Mouse (Mus musculus) stomach, embryonic 14.5 days (tissue): ENCODE measurements around the gene Ccdc82. TPM values are rescaled to one million over a fixed set of nuclear protein-coding genes. Genes with fewer than 3 reads are reported as not detected.

Experiments used
- ATAC-seq: fragments of 200-750 bp; cut with Nextera tagmentation; 2 replicates; pipeline ENCODE4 v1.8.0; 2017; ENCODE audit warnings: low read depth, moderate TSS enrichment; ENCODE audit not compliant: insufficient number of reproducible peaks, insufficient read depth, low FRiP score
- H3K27ac ChIP-seq: fragments of 300-500 bp; sonication (generic); 2 replicates; pipeline ENCODE4 v1.5.1; 2014; ENCODE audit warnings: mild to moderate bottlenecking, low read length, moderate library complexity, mixed read lengths
- H3K27me3 ChIP-seq: fragments of 300-500 bp; sonication (generic); 2 replicates; pipeline ENCODE4 v1.6.1; 2014; ENCODE audit warnings: low read length, control low read depth, mixed read lengths; ENCODE audit not compliant: control insufficient read depth, insufficient read depth
- H3K36me3 ChIP-seq: fragments of 300-500 bp; sonication (generic); 2 replicates; pipeline ENCODE4 v1.6.1; 2014; ENCODE audit warnings: mild to moderate bottlenecking, control low read depth, low read length, moderate library complexity, mixed read lengths; ENCODE audit not compliant: control insufficient read depth, insufficient read depth
- H3K4me1 ChIP-seq: fragments of 300-500 bp; sonication (generic); 2 replicates; pipeline ENCODE4 v1.6.1; 2014; ENCODE audit warnings: low read length, control low read depth, mixed read lengths; ENCODE audit not compliant: control insufficient read depth, insufficient read depth
- H3K4me2 ChIP-seq: fragments of 300-500 bp; sonication (generic); replicated peaks from 2 replicates; pipeline ENCODE4 v1.6.1; 2014; ENCODE audit warnings: low read depth, low read length, control low read depth
- H3K4me3 ChIP-seq: fragments of 300-500 bp; sonication (generic); 2 replicates; pipeline ENCODE4 v1.5.1; 2014; ENCODE audit warnings: low read depth, low read length, control low read depth
- H3K9ac ChIP-seq: fragments of 300-500 bp; sonication (generic); replicated peaks from 2 replicates; pipeline ENCODE4 v1.6.1; 2014; ENCODE audit warnings: low read depth, mild to moderate bottlenecking, control low read depth, low read length, moderate library complexity, mixed read lengths
- H3K9me3 ChIP-seq: fragments of 300-500 bp; sonication (generic); 2 replicates; pipeline ENCODE4 v1.6.1; 2016; ENCODE audit warnings: low read depth, low read length, control low read depth; ENCODE audit not compliant: control insufficient read depth
- WGBS: fragments of 180-500 bp; shearing (Covaris S2); extraction: QIAGEN DNeasy Blood & Tissue Kit; methylation state at CpG from one replicate; pipeline ENCODE4 v1.1.7; 2014; 5-methylcytosine and 5-hydroxymethylcytosine counted together
- polyA plus RNA-seq: library from polyadenylated mRNA; unstranded; fragments of >200 nt; fragmentation: Nextera tagmentation; extraction: Ambion mirVana; gene quantifications from 2 replicates; pipeline ENCODE4 v1.2.1, GENCODE M21; 2014

Gene Ccdc82
- 12.3 and 14.0 TPM in 2 replicates for polyA plus RNA-seq

DNA sequence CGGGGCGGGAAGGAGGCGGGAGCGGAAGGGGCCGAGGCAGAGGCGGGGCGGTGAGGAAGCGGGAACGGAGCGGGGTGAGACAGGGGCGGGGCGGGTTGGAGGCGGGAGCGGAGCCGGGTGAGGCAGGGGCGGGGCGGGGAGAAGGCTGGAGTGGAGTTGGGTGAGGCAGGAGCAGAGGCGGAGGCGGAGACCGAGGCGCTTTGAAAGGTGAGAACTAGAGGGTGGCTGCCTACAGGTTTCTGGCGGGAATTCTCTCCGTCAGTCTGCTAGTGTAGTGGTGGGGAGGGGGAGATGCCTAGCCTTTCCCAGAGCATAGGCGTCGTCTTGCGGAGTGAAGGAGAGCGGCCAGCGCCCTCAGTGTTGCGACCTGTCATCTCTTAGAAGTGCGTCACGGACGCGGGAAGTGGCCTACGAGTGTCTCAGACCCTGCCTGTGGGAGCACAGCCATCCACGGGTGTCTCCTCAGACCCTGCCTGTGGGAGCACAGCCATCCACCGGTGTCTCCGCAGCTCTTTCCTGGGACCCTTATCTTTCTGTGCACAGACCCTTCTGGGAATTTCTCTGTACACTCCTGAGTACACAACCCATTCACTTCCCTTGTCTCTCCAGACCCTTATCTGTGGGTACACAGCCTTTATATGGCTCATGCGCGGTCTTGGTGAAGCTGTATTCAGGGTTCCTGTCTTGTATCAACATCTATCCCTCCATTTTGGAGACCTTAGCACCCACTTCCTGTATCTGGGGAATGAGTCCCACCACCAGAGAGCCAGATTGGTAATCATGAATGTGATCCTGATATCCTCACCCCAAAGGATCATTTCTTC, at the start of gene Ccdc82:
Gene Ccdc82 (plus strand): TSS at position 141 of the 824 bp plus-strand sequence.
- peak within 1 kb of the TSS; percentile 75 for H3K27ac ChIP-seq
- no peaks in the 10 kb centered on the region for H3K27me3 ChIP-seq
- peak within 1 kb of the TSS; percentile 69 for H3K4me2 ChIP-seq
- no peaks in the 10 kb centered on the region for H3K36me3 ChIP-seq
- 3% methylated on average over 31 of the region's 39 CpGs for whole genome bisulfite sequencing
- H3K4me3 ChIP-seq, result peak within 1 kb of the TSS; percentile 44
- H3K4me1 ChIP-seq, result peaks cover 3% of the 10 kb centered on the region; the same call in 1 of the 2 replicates
- no peaks in the 10 kb centered on the region for H3K9me3 ChIP-seq
- H3K9ac ChIP-seq, result peak within 1 kb of the TSS; percentile 43
- peak; percentile 99 for ATAC-seq

DNA sequence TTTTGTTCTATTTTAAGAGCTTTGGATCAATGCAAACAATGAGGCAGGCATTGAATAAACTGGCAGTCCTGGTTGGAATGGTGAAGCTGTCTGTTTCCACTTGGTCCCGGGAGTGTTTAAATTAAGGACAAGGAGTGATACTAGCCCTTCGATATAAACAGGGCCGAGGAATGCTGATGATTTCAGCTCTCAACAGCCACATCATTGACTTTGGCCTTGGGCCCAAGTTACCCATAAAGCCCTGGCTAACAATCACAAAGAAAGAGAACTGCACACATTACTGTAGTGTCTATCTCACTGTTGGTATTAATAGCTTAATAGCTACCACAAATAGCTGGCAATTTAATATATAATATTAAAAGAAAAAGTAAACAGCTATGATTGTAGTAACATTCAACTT, 46.7 kb upstream of the Ccdc82 start:
- H3K27ac ChIP-seq, result no peak overlapping the region
- H3K36me3 ChIP-seq, result no peaks in the 10 kb centered on the region
- no peaks in the 10 kb centered on the region for H3K27me3 ChIP-seq
- no peak overlapping the region for H3K9ac ChIP-seq
- ATAC-seq, result no peak
- no peaks in the 10 kb centered on the region; the same call in 1 of the 2 replicates for H3K4me1 ChIP-seq
- 54% methylated on average over 3 of the region's 3 CpGs for WGBS
- H3K4me2 ChIP-seq, result no peak overlapping the region
- no peak overlapping the region for H3K4me3 ChIP-seq
- H3K9me3 ChIP-seq, result no peaks in the 10 kb centered on the region

DNA sequence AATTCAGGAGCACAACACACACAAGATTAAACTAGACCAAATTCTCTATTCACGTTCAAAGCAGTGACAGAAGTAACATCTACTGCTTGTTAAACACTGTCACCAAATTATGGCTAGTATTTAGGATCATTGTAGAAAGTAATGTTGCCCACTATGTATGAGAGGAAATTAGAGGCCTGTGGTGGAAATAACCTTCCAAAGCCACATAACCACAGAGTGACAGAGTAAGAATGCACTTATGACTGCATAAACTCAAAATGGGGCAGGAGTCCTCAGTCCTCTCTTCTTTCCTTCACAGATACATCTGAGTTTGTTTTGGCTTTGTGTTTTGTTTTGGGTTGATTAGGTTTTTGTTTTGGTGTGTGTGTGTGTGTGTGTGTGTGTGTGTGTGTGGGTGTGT, 43.6 kb upstream of the Ccdc82 start:
- H3K9me3 ChIP-seq, result no peaks in the 10 kb centered on the region
- no peak overlapping the region for H3K4me2 ChIP-seq
- H3K36me3 ChIP-seq, result no peaks in the 10 kb centered on the region
- 80% methylated on average over 1 of the region's 1 CpGs for WGBS
- H3K4me1 ChIP-seq, result no peaks in the 10 kb centered on the region; the same call in 1 of the 2 replicates
- H3K27me3 ChIP-seq, result no peaks in the 10 kb centered on the region
- H3K4me3 ChIP-seq, result no peak overlapping the region
- no peak overlapping the region for H3K27ac ChIP-seq
- ATAC-seq, result no peak
- H3K9ac ChIP-seq, result no peak overlapping the region

DNA sequence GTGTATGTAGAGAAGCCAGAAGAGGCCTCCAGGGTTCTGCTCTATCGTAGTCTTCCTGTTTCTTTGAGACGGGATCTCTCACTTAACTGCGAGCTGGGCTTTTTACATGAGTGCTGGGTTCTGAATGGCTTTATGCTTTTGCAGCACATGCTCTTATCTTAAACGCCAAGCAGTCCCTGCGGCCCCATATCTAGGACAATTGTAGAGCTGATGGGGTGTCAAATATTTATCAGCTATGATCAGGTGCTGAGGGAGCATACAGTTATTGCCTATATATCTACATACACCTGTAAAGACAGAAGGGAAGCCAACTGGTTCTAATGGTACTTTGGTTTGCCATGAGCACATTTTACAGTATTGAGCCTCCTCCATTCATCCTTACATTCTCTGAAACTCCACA, 43.1 kb upstream of the Ccdc82 start:
- Histone ChIP-seq H3K4me3 (no peak overlapping the region), H3K9me3 (no peaks in the 10 kb centered on the region), H3K36me3 (no peaks in the 10 kb centered on the region), H3K9ac (no peak overlapping the region), H3K4me2 (no peak overlapping the region), H3K27me3 (no peaks in the 10 kb centered on the region), H3K27ac (no peak overlapping the region), H3K4me1 (no peaks in the 10 kb centered on the region; the same call in 1 of the 2 replicates)
- ATAC-seq, result no peak
- WGBS, result 79% methylated on average over 5 of the region's 5 CpGs

DNA sequence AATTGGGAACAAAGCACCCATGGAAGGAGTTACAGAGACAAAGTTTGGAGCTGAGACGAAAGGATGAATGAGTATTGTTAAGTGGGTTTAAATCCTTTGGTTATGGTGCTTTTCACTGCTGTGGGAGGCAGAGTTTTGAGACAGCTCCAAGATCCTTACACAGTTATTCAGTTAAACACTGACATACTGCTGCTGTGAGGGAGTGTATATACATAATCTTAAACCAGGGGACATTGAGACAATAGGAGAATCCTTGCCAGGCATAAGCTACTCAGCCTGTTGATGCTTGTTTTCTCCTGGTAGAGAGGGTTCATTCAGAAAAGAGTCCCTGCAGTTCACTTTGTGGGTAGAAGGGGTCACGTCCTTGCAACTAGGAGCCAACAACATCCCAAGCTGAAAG, 40.4 kb upstream of the Ccdc82 start:
- H3K4me1 ChIP-seq, result no peaks in the 10 kb centered on the region
- H3K36me3 ChIP-seq, result no peaks in the 10 kb centered on the region
- H3K9me3 ChIP-seq, result no peaks in the 10 kb centered on the region
- WGBS, result 70% methylated on average over 2 of the region's 2 CpGs
- H3K27ac ChIP-seq, result no peak overlapping the region
- H3K4me2 ChIP-seq, result no peak overlapping the region
- no peaks in the 10 kb centered on the region for H3K27me3 ChIP-seq
- no peak overlapping the region for H3K9ac ChIP-seq
- H3K4me3 ChIP-seq, result no peak overlapping the region
- no peak for ATAC-seq

DNA sequence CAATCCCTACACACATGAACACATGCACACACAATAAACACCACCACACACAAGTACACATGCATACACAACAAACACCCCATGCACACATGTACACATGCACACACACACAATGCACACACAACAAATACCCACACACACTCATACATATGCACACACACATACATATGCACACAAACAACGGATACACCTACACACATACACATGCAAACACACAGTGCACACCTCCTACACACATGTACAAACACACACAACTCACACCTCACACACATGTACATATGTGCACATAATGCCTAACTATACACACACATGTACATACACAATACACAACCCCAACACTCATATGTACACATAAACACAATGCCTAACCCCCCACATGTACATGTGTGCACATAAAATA, 20.9 kb upstream of the Ccdc82 start:
- H3K36me3 ChIP-seq, result no peaks in the 10 kb centered on the region
- no peak overlapping the region for H3K4me2 ChIP-seq
- ATAC-seq, result no peak
- H3K27me3 ChIP-seq, result no peaks in the 10 kb centered on the region
- H3K9me3 ChIP-seq, result no peaks in the 10 kb centered on the region
- H3K9ac ChIP-seq, result no peak overlapping the region
- 80% methylated on average over 1 of the region's 1 CpGs for WGBS
- no peaks in the 10 kb centered on the region for H3K4me1 ChIP-seq
- no peak overlapping the region for H3K27ac ChIP-seq
- H3K4me3 ChIP-seq, result no peak overlapping the region

DNA sequence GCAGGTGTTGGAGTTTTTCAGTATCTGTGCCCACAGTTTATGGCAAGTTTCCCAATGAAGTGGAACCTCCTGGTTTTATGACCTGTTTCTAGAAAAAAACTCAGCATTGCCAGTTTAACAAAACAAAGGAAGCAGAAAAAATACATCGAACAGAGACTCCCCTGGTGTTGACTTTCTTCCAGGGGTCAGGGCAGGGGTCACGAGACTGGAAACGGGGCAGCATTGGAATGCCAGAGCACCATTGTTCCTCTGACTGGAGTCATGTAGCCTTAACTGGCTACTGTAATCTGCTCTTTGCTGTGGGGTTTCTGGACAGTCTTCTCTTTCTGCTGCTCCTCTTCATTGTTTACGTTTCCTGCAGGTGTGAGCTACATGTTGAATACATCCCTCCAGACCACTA, 16.2 kb upstream of the Ccdc82 start:
- no peaks in the 10 kb centered on the region for H3K27me3 ChIP-seq
- H3K4me3 ChIP-seq, result no peak overlapping the region
- no peaks in the 10 kb centered on the region for H3K4me1 ChIP-seq
- H3K36me3 ChIP-seq, result no peaks in the 10 kb centered on the region
- whole genome bisulfite sequencing, result 9% methylated on average over 4 of the region's 4 CpGs
- no peak overlapping the region for H3K27ac ChIP-seq
- no peak overlapping the region for H3K4me2 ChIP-seq
- no peaks in the 10 kb centered on the region for H3K9me3 ChIP-seq
- H3K9ac ChIP-seq, result no peak overlapping the region
- no peak for ATAC-seq

DNA sequence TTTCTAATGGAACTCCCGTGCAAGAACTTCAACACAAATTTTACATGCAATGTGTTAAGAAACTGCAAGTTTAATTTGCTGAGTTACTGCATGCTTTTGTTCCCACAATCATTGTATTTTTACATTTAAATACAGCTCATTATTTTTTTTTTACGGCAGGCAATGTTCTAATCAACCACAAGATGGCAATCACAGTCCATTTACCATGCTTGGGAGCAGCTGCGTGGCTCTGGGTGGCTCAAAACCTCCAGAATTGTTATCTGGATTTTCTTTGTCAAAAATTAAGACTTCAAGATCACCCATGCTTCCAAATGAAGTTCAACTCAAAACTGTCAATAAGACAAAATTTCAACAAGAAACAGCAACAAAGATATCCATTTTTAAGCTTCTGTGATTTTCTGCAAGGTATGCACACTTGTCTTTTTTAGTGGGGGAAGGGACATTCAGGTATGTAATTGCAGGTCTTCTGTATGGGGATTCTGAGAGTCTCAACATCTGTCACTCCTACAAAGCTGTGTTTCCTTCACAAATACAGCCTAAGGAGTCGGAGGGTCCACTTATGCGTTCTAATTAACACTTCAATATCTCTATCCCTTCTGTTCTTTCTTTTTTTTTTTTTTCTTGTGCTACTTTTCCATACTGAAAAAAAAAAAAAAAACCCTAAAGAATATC, 15.1 kb upstream of the Ccdc82 start:
- Histone ChIP-seq H3K9ac (no peak overlapping the region), H3K4me2 (no peak overlapping the region), H3K36me3 (no peaks in the 10 kb centered on the region), H3K9me3 (no peaks in the 10 kb centered on the region), H3K4me1 (no peaks in the 10 kb centered on the region), H3K27ac (no peak overlapping the region), H3K4me3 (no peak overlapping the region), H3K27me3 (no peaks in the 10 kb centered on the region)
- WGBS, result 21% methylated on average over 5 of the region's 5 CpGs
- no peak for ATAC-seq
